Mouse (Mus musculus): ENCODE data around the gene Mthfd2. TPM values are rescaled to one million over a fixed set of nuclear protein-coding genes. Genes with fewer than 3 reads are reported as not detected.
A peak's percentile ranks its signal among the peaks of the same experiment; 100 is the strongest.

Gene Mthfd2
- polyA plus RNA-seq, 1 experiment from 2014 or later: 45.7 TPM

- H3K9ac ChIP-seq (ENCODE audit: low read length): no peak overlapping the region
- no peak overlapping the region for H3K4me3 ChIP-seq (ENCODE audit: low read depth, low read length)
- H3K4me2 ChIP-seq (ENCODE audit: low read depth): no peak overlapping the region
- H3K36me3 ChIP-seq (ENCODE audit: control insufficient read depth, insufficient read depth, low read length): peaks cover 2% of the 10 kb centered on the region; the same call in 1 of the 2 replicates
- H3K4me1 ChIP-seq (ENCODE audit: control insufficient read depth, insufficient read depth, low read length): peaks cover 6% of the 10 kb centered on the region; the same call in 1 of the 2 replicates
- DNase-seq (ENCODE audit: low spot score) (no peak), ATAC-seq (ENCODE audit: insufficient read depth, low FRiP score, low TSS enrichment) (no peak)
- H3K27ac ChIP-seq (ENCODE audit: low read depth, low read length): no peak overlapping the region
- no peaks in the 10 kb centered on the region for H3K9me3 ChIP-seq (ENCODE audit: control insufficient read depth, low read length)
- 84% methylated on average over 2 of the region's 2 CpGs for WGBS
- H3K27me3 ChIP-seq (ENCODE audit: control insufficient read depth, insufficient read depth, low read length): no peaks in the 10 kb centered on the region
These were observed 24.4 kb downstream of the Mthfd2 start for GRCm38 (mm10) chr6:83301294-83301693.

GRCm38 (mm10) chr6:83300447-83301229 is 25.1 kb downstream of the Mthfd2 start:
- no peaks in the 10 kb centered on the region for H3K36me3 ChIP-seq (ENCODE audit: control insufficient read depth, insufficient read depth, low read length)
- H3K4me2 ChIP-seq (ENCODE audit: low read depth): no peak overlapping the region
- H3K4me1 ChIP-seq (ENCODE audit: control insufficient read depth, insufficient read depth, low read length): peaks cover 6% of the 10 kb centered on the region; the same call in 1 of the 2 replicates
- no peak for ATAC-seq (ENCODE audit: insufficient read depth, low FRiP score, low TSS enrichment)
- no peak overlapping the region for H3K27ac ChIP-seq (ENCODE audit: low read depth, low read length)
- no peaks in the 10 kb centered on the region for H3K9me3 ChIP-seq (ENCODE audit: control insufficient read depth, low read length)
- no peak for DNase-seq (ENCODE audit: low spot score)
- H3K27me3 ChIP-seq (ENCODE audit: control insufficient read depth, insufficient read depth, low read length): no peaks in the 10 kb centered on the region
- no peak overlapping the region for H3K9ac ChIP-seq (ENCODE audit: low read length)
- 84% methylated on average over 7 of the region's 7 CpGs for WGBS
- H3K4me3 ChIP-seq (ENCODE audit: low read depth, low read length): no peak overlapping the region

- WGBS: 74% methylated on average over 8 of the region's 8 CpGs
- DNase-seq (ENCODE audit: low spot score) (no peak), ATAC-seq (ENCODE audit: insufficient read depth, low FRiP score, low TSS enrichment) (no peak)
- Histone ChIP-seq H3K4me2 (ENCODE audit: low read depth) (no peak overlapping the region), H3K9me3 (ENCODE audit: control insufficient read depth, low read length) (no peaks in the 10 kb centered on the region), H3K4me1 (ENCODE audit: control insufficient read depth, insufficient read depth, low read length) (no peaks in the 10 kb centered on the region), H3K27ac (ENCODE audit: low read depth, low read length) (no peak overlapping the region), H3K4me3 (ENCODE audit: low read depth, low read length) (no peak overlapping the region), H3K9ac (ENCODE audit: low read length) (no peak overlapping the region), H3K36me3 (ENCODE audit: control insufficient read depth, insufficient read depth, low read length) (no peaks in the 10 kb centered on the region), H3K27me3 (ENCODE audit: control insufficient read depth, insufficient read depth, low read length) (no peaks in the 10 kb centered on the region)
These were observed 45.3 kb downstream of the Mthfd2 start for GRCm38 (mm10) chr6:83280256-83280955.

GRCm38 (mm10) chr6:83278881-83279280 is 46.8 kb downstream of the Mthfd2 start:
- H3K4me1 ChIP-seq (ENCODE audit: control insufficient read depth, insufficient read depth, low read length): no peaks in the 10 kb centered on the region
- 27% methylated on average over 2 of the region's 2 CpGs for WGBS
- no peak overlapping the region for H3K4me3 ChIP-seq (ENCODE audit: low read depth, low read length)
- H3K27me3 ChIP-seq (ENCODE audit: control insufficient read depth, insufficient read depth, low read length): no peaks in the 10 kb centered on the region
- no peak overlapping the region for H3K9ac ChIP-seq (ENCODE audit: low read length)
- H3K27ac ChIP-seq (ENCODE audit: low read depth, low read length): no peak overlapping the region
- no peak for DNase-seq (ENCODE audit: low spot score)
- H3K9me3 ChIP-seq (ENCODE audit: control insufficient read depth, low read length): no peaks in the 10 kb centered on the region
- H3K4me2 ChIP-seq (ENCODE audit: low read depth): no peak overlapping the region
- H3K36me3 ChIP-seq (ENCODE audit: control insufficient read depth, insufficient read depth, low read length): no peaks in the 10 kb centered on the region
- no peak for ATAC-seq (ENCODE audit: insufficient read depth, low FRiP score, low TSS enrichment)

GRCm38 (mm10) chr6:83277151-83277550 is 48.6 kb downstream of the Mthfd2 start:
- H3K9me3 ChIP-seq (ENCODE audit: control insufficient read depth, low read length): no peaks in the 10 kb centered on the region
- H3K4me1 ChIP-seq (ENCODE audit: control insufficient read depth, insufficient read depth, low read length): no peaks in the 10 kb centered on the region
- H3K9ac ChIP-seq (ENCODE audit: low read length): no peak overlapping the region
- no peak overlapping the region for H3K4me2 ChIP-seq (ENCODE audit: low read depth)
- 66% methylated on average over 13 of the region's 13 CpGs for WGBS
- H3K27ac ChIP-seq (ENCODE audit: low read depth, low read length): no peak overlapping the region
- H3K36me3 ChIP-seq (ENCODE audit: control insufficient read depth, insufficient read depth, low read length): no peaks in the 10 kb centered on the region
- no peaks in the 10 kb centered on the region for H3K27me3 ChIP-seq (ENCODE audit: control insufficient read depth, insufficient read depth, low read length)
- no peak overlapping the region for H3K4me3 ChIP-seq (ENCODE audit: low read depth, low read length)
- ATAC-seq (ENCODE audit: insufficient read depth, low FRiP score, low TSS enrichment) (no peak), DNase-seq (ENCODE audit: low spot score) (no peak)

- no peaks in the 10 kb centered on the region for H3K4me1 ChIP-seq (ENCODE audit: control insufficient read depth, insufficient read depth, low read length)
- no peaks in the 10 kb centered on the region for H3K27me3 ChIP-seq (ENCODE audit: control insufficient read depth, insufficient read depth, low read length)
- 90% methylated on average over 11 of the region's 11 CpGs for WGBS
- no peak overlapping the region for H3K4me3 ChIP-seq (ENCODE audit: low read depth, low read length)
- H3K9me3 ChIP-seq (ENCODE audit: control insufficient read depth, low read length): no peaks in the 10 kb centered on the region
- no peaks in the 10 kb centered on the region for H3K36me3 ChIP-seq (ENCODE audit: control insufficient read depth, insufficient read depth, low read length)
- ATAC-seq (ENCODE audit: insufficient read depth, low FRiP score, low TSS enrichment): no peak
- no peak for DNase-seq (ENCODE audit: low spot score)
- H3K9ac ChIP-seq (ENCODE audit: low read length): no peak overlapping the region
- H3K4me2 ChIP-seq (ENCODE audit: low read depth): no peak overlapping the region
- no peak overlapping the region for H3K27ac ChIP-seq (ENCODE audit: low read depth, low read length)
These were observed 52.0 kb downstream of the Mthfd2 start for GRCm38 (mm10) chr6:83273733-83274132.

- ATAC-seq (ENCODE audit: insufficient read depth, low FRiP score, low TSS enrichment) (peak; percentile 85), DNase-seq (ENCODE audit: low spot score) (peak; percentile 81)
- Histone ChIP-seq H3K9me3 (ENCODE audit: control insufficient read depth, low read length) (no peaks in the 10 kb centered on the region), H3K4me2 (ENCODE audit: low read depth) (peak overlapping the region; percentile 57), H3K9ac (ENCODE audit: low read length) (peak overlapping the region; percentile 69), H3K4me3 (ENCODE audit: low read depth, low read length) (peak overlapping the region; percentile 43), H3K36me3 (ENCODE audit: control insufficient read depth, insufficient read depth, low read length) (no peaks in the 10 kb centered on the region), H3K27me3 (ENCODE audit: control insufficient read depth, insufficient read depth, low read length) (no peaks in the 10 kb centered on the region), H3K4me1 (ENCODE audit: control insufficient read depth, insufficient read depth, low read length) (no peaks in the 10 kb centered on the region), H3K27ac (ENCODE audit: low read depth, low read length) (0 out of 2 replicates have a peak overlapping the region, but pooled peaks have one; percentile 2)
- WGBS: 3% methylated on average over 28 of the region's 28 CpGs
These were observed 57.3 kb downstream of the Mthfd2 start for GRCm38 (mm10) chr6:83268144-83269010.

- ATAC-seq (ENCODE audit: insufficient read depth, low FRiP score, low TSS enrichment) (no peak), DNase-seq (ENCODE audit: low spot score) (no peak)
- H3K4me2 ChIP-seq (ENCODE audit: low read depth): peak overlapping the region; percentile 15; the same call in 1 of the 2 replicates
- 80% methylated on average over 4 of the region's 4 CpGs for WGBS
- H3K4me3 ChIP-seq (ENCODE audit: low read depth, low read length): no peak overlapping the region
- H3K27me3 ChIP-seq (ENCODE audit: control insufficient read depth, insufficient read depth, low read length): no peaks in the 10 kb centered on the region
- no peak overlapping the region for H3K9ac ChIP-seq (ENCODE audit: low read length)
- H3K27ac ChIP-seq (ENCODE audit: low read depth, low read length): no peak overlapping the region
- no peaks in the 10 kb centered on the region for H3K36me3 ChIP-seq (ENCODE audit: control insufficient read depth, insufficient read depth, low read length)
- H3K4me1 ChIP-seq (ENCODE audit: control insufficient read depth, insufficient read depth, low read length): no peaks in the 10 kb centered on the region
- H3K9me3 ChIP-seq (ENCODE audit: control insufficient read depth, low read length): no peaks in the 10 kb centered on the region
These were observed 58.1 kb downstream of the Mthfd2 start for GRCm38 (mm10) chr6:83267616-83268015.
